Mouse (Mus musculus): ENCODE measurements around the gene Trim9. TPM values are rescaled to one million over a fixed set of nuclear protein-coding genes. Genes with fewer than 3 reads are reported as not detected.

The Trim9 gene
- polyA plus RNA-seq, 1 experiment from 2014 or later: 0.70 TPM

DNA sequence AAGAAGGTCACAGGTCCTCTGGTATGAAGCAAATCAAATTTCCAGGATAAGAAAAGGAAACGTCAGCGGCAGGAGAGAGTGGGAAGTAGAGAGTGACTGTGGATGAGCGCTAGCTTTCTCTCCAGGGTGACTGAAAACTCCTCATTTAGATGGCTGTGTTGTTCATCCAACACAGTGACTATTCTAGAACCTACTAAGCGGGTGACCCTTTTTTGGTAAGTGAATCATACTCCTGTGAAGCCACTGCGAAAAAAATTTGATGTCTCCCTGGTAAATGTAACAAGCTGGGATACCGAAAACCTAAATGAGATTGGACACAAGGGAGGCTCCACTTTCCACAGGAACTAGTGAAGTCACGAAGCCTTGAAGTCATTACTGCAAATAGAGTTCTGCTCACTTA, 39.5 kb downstream of the Trim9 start:
- no peak overlapping the region for H3K9ac ChIP-seq (ENCODE audit: low read depth, low read length)
- 84% methylated on average over 7 of the region's 7 CpGs for WGBS
- no peaks in the 10 kb centered on the region for H3K27me3 ChIP-seq (replicated peaks; ENCODE audit: control insufficient read depth, insufficient read depth, low read length)
- H3K36me3 ChIP-seq (ENCODE audit: control insufficient read depth, insufficient read depth, low read length): no peaks in the 10 kb centered on the region
- ATAC-seq (replicated peaks; ENCODE audit: low FRiP score) (no peak), DNase-seq (ENCODE audit: low spot score) (no peak)
- H3K4me2 ChIP-seq: no peak overlapping the region
- H3K4me3 ChIP-seq (ENCODE audit: low read depth, low read length): no peak overlapping the region
- H3K4me1 ChIP-seq (replicated peaks; ENCODE audit: control insufficient read depth, insufficient read depth, low read length): no peaks in the 10 kb centered on the region; the same call in 1 of the 2 replicates
- no peaks in the 10 kb centered on the region for H3K9me3 ChIP-seq (ENCODE audit: control insufficient read depth, low read length)
- no peak overlapping the region for H3K27ac ChIP-seq (ENCODE audit: low read depth, low read length)

DNA sequence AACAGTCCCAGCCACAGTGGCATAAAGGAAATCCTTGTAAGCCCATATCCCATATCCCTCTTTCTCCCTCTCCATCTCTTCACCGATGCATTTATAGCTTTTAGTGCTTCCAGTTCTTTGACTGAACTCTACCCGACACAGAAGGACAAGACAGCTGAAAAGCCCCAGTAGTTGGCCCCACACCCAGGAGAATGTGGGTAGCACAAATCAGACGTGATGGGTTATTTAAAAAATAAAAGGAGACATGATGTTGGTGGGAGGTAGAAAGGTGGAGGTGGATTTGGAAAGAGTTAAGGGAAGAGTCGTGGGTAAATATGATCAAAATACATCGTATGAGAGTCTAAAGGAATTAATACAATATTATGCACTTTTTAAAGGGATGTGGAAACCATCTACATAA, 40.4 kb downstream of the Trim9 start:
- no peak overlapping the region for H3K4me3 ChIP-seq (ENCODE audit: low read depth, low read length)
- H3K4me1 ChIP-seq (replicated peaks; ENCODE audit: control insufficient read depth, insufficient read depth, low read length): no peaks in the 10 kb centered on the region; the same call in 1 of the 2 replicates
- DNase-seq (ENCODE audit: low spot score) (no peak), ATAC-seq (replicated peaks; ENCODE audit: low FRiP score) (no peak)
- H3K4me2 ChIP-seq: no peak overlapping the region
- H3K36me3 ChIP-seq (ENCODE audit: control insufficient read depth, insufficient read depth, low read length): no peaks in the 10 kb centered on the region
- H3K9me3 ChIP-seq (ENCODE audit: control insufficient read depth, low read length): no peaks in the 10 kb centered on the region
- no peaks in the 10 kb centered on the region for H3K27me3 ChIP-seq (replicated peaks; ENCODE audit: control insufficient read depth, insufficient read depth, low read length)
- 82% methylated on average over 5 of the region's 5 CpGs for WGBS
- H3K9ac ChIP-seq (ENCODE audit: low read depth, low read length): no peak overlapping the region
- no peak overlapping the region for H3K27ac ChIP-seq (ENCODE audit: low read depth, low read length)

DNA sequence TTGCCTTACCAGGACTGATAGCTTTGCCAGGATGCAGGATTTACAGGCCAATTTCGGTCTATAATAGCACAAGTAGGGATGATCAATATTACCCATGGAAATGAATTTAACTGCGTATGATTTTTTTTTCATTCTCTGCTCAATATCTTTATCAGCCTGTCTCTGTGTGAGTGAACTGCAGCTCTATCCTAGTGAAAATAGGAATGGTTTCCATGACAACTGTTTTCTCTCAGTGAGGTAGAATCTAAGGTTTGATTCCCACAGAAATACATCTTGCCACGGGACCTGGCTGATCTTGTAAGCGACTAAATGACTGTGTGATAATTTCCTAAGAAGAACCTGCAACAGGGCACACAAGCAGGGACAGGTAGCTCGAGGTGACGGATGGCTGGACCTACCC, 43.4 kb downstream of the Trim9 start:
- no peaks in the 10 kb centered on the region for H3K27me3 ChIP-seq (replicated peaks; ENCODE audit: control insufficient read depth, insufficient read depth, low read length)
- H3K9me3 ChIP-seq (ENCODE audit: control insufficient read depth, low read length): no peaks in the 10 kb centered on the region
- no peaks in the 10 kb centered on the region; the same call in 1 of the 2 replicates for H3K4me1 ChIP-seq (replicated peaks; ENCODE audit: control insufficient read depth, insufficient read depth, low read length)
- H3K36me3 ChIP-seq (ENCODE audit: control insufficient read depth, insufficient read depth, low read length): no peaks in the 10 kb centered on the region
- no peak overlapping the region for H3K4me2 ChIP-seq
- H3K9ac ChIP-seq (ENCODE audit: low read depth, low read length): no peak overlapping the region
- no peak overlapping the region for H3K4me3 ChIP-seq (ENCODE audit: low read depth, low read length)
- ATAC-seq (replicated peaks; ENCODE audit: low FRiP score) (no peak), DNase-seq (ENCODE audit: low spot score) (no peak)
- 80% methylated on average over 6 of the region's 6 CpGs for WGBS
- no peak overlapping the region for H3K27ac ChIP-seq (ENCODE audit: low read depth, low read length)

DNA sequence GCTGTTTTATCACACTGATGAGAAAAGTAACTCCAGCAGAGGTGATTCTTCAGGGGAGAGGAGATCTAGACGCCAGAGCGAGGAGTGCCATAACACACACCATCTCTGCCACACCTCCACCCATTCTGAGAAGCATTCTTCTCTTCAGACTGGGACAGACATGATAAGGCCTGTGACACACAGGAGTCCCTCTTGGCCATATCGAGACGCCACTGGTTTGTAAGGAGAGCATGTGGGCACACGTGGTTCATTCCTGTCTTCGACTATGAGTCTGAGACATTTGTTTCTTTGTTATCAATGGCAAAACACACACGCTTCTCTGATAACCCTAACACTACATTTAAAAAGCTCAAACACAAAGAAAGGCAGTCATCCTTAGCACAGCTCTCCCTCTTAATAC, 43.9 kb downstream of the Trim9 start:
- WGBS: 47% methylated on average over 7 of the region's 7 CpGs
- no peak for DNase-seq (ENCODE audit: low spot score)

DNA sequence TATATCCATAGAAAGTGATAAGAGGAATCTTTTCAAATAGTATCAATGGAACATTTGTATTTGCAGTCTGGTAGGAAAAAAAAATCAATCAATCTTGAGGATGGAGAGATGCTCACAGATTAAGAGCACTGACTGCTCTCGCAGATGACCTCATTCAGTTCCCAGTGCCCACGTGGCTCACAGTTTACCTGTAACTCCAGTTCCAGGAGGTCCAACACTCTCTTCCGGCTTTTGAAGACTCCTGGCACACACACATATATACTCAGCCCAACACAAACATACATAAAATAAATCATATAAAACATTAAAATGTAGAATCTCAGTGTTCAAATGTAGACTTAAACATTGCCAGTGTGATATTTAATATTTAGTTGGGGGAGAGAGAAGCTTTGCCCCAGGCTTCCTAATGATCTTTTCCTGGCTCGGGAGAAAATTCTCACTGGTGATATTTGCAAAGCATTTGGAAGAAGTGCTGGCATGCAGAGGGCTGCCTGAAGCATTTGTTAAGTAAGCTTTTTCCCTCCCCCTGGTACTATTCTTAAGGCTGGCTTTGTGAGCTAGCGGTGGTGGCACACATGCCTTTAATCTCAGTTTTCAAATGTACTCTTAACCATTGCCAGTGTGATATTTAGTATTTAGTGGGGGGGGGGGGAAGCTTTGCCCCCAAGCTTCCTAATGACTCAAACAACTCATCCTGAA, 45.2 kb downstream of the Trim9 start:
- no peak overlapping the region for H3K4me2 ChIP-seq
- no peaks in the 10 kb centered on the region for H3K9me3 ChIP-seq (ENCODE audit: control insufficient read depth, low read length)
- H3K4me1 ChIP-seq (replicated peaks; ENCODE audit: control insufficient read depth, insufficient read depth, low read length): no peaks in the 10 kb centered on the region; the same call in 1 of the 2 replicates
- H3K36me3 ChIP-seq (ENCODE audit: control insufficient read depth, insufficient read depth, low read length): no peaks in the 10 kb centered on the region
- 72% methylated on average over 5 of the region's 5 CpGs for WGBS
- H3K4me3 ChIP-seq (ENCODE audit: low read depth, low read length): no peak overlapping the region
- no peak overlapping the region for H3K27ac ChIP-seq (ENCODE audit: low read depth, low read length)
- H3K27me3 ChIP-seq (replicated peaks; ENCODE audit: control insufficient read depth, insufficient read depth, low read length): no peaks in the 10 kb centered on the region
- ATAC-seq (replicated peaks; ENCODE audit: low FRiP score) (no peak), DNase-seq (ENCODE audit: low spot score) (no peak)
- no peak overlapping the region for H3K9ac ChIP-seq (ENCODE audit: low read depth, low read length)

More for the DNA sequence above, 43.9 kb downstream of the Trim9 start:
- Histone ChIP-seq H3K4me2 (no peak overlapping the region), H3K27me3 (replicated peaks; ENCODE audit: control insufficient read depth, insufficient read depth, low read length) (no peaks in the 10 kb centered on the region), H3K4me1 (replicated peaks; ENCODE audit: control insufficient read depth, insufficient read depth, low read length) (no peaks in the 10 kb centered on the region; the same call in 1 of the 2 replicates), H3K4me3 (ENCODE audit: low read depth, low read length) (no peak overlapping the region), H3K9ac (ENCODE audit: low read depth, low read length) (no peak overlapping the region), H3K9me3 (ENCODE audit: control insufficient read depth, low read length) (no peaks in the 10 kb centered on the region), H3K36me3 (ENCODE audit: control insufficient read depth, insufficient read depth, low read length) (no peaks in the 10 kb centered on the region), H3K27ac (ENCODE audit: low read depth, low read length) (no peak overlapping the region)
- peak; percentile 96 for ATAC-seq (replicated peaks; ENCODE audit: low FRiP score)

DNA sequence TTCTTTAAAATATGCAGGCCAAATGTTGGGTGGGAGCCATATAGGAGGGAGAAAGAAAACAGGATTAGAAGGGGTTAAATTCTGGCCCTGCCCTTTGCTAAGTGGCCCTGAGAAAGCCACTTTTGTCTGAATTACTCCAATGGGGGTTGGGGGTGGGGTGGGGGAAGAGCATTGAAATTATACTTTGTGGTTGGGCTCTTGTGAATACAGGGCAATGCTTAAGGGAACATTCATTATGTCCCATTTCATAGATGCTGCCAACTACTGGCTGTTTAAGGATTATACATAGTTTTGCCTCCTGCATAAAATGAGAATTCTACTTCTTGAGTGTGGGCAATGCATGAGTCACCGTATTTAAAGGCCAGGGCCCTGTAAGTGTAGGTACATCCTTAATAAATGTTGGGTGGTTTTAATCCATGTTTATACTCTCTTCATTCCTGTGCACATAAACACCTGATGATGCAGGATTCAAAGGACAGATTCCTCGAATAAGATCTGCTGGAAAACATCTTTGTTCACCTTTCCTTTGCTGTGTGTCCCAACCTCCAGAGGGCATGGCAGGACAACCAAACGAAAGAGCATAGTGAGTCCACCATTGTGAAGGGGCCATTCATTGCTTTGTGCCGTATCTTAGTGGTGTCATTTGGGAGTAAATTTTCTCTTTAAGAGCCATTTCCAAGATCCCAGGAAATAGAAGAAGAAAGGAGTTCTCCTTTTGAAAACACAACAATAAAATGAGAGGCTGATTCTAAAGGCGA, 53.3 kb downstream of the Trim9 start:
- Histone ChIP-seq H3K9ac (ENCODE audit: low read depth, low read length) (no peak overlapping the region), H3K36me3 (ENCODE audit: control insufficient read depth, insufficient read depth, low read length) (no peaks in the 10 kb centered on the region)
- ATAC-seq (replicated peaks; ENCODE audit: low FRiP score): no peak

DNA sequence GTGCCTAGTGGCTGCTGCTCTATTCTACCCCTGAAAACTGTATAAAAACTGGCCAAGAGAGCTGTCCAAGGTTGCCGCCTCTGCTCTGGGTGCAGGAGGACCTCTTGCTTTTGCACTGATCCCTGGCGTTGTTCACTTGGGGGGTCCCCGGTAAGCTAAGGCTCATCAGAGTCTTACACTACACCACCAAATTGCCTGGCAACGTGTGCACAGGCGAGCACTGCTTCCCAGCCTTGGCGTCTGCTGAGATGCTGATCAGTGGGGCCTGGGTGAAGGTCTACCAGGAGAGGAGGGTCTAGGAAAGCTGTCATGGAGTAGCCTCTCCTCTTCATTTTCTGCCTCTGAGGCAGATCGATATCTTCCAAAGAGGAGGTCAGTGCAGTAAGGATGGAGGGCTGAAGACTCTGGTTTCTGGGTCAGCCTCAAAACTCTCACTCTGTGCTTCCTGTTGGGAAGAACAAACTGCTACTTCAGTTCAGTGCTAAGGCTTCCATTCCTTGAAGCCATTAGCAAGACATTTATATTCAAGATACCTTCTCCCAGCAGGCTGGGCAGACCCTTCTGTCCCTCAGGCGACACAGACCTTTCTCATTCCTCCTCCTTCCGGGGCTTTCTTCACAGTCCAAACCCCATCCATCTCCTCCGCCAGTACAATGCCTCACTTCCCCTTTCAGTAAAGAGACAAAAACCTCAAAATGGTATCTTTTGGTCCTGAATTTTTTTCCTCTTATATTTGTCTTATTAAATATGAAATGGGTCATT, 54.1 kb downstream of the Trim9 start:
- no peak overlapping the region for H3K9ac ChIP-seq (ENCODE audit: low read depth, low read length)
- ATAC-seq (replicated peaks; ENCODE audit: low FRiP score): no peak
- H3K36me3 ChIP-seq (ENCODE audit: control insufficient read depth, insufficient read depth, low read length): no peaks in the 10 kb centered on the region
- H3K4me3 ChIP-seq (ENCODE audit: low read depth, low read length): no peak overlapping the region
- H3K4me1 ChIP-seq (replicated peaks; ENCODE audit: control insufficient read depth, insufficient read depth, low read length): no peaks in the 10 kb centered on the region
- no peaks in the 10 kb centered on the region for H3K9me3 ChIP-seq (ENCODE audit: control insufficient read depth, low read length)
- no peak overlapping the region for H3K4me2 ChIP-seq
- no peak overlapping the region for H3K27ac ChIP-seq (ENCODE audit: low read depth, low read length)
- H3K27me3 ChIP-seq (replicated peaks; ENCODE audit: control insufficient read depth, insufficient read depth, low read length): no peaks in the 10 kb centered on the region
- 79% methylated on average over 10 of the region's 10 CpGs for WGBS
- DNase-seq (ENCODE audit: low spot score): no peak

More for the DNA sequence above, 53.3 kb downstream of the Trim9 start:
- Histone ChIP-seq H3K4me2 (no peak overlapping the region), H3K4me1 (replicated peaks; ENCODE audit: control insufficient read depth, insufficient read depth, low read length) (no peaks in the 10 kb centered on the region), H3K4me3 (ENCODE audit: low read depth, low read length) (no peak overlapping the region), H3K27me3 (replicated peaks; ENCODE audit: control insufficient read depth, insufficient read depth, low read length) (no peaks in the 10 kb centered on the region), H3K27ac (ENCODE audit: low read depth, low read length) (no peak overlapping the region), H3K9me3 (ENCODE audit: control insufficient read depth, low read length) (no peaks in the 10 kb centered on the region)
- 76% methylated on average over 5 of the region's 5 CpGs for WGBS
- DNase-seq (ENCODE audit: low spot score): no peak

DNA sequence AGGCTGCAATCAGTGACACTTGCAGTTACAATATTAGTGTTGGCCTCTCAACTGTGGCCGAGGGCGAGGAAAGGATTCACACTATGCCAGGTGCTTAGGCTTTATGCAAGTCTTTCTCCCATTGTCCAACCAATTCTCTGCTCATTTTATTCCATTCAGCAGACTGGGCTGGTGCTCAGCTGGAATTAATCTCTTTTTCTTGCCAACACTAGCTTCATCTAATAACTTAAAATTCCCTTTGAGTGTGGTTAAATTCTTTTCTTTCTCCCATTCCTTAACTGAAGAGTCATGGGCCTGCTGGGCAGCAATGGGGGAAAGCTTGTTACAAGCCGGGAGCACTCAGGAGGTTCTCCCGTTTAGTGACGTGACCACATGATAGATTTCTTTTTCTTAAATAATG, 61.9 kb downstream of the Trim9 start:
- DNase-seq (ENCODE audit: low spot score): no peak
- Histone ChIP-seq H3K4me1 (replicated peaks; ENCODE audit: control insufficient read depth, insufficient read depth, low read length) (no peaks in the 10 kb centered on the region), H3K36me3 (ENCODE audit: control insufficient read depth, insufficient read depth, low read length) (no peaks in the 10 kb centered on the region), H3K9ac (ENCODE audit: low read depth, low read length) (no peak overlapping the region), H3K27ac (ENCODE audit: low read depth, low read length) (no peak overlapping the region), H3K4me3 (ENCODE audit: low read depth, low read length) (no peak overlapping the region), H3K9me3 (ENCODE audit: control insufficient read depth, low read length) (no peaks in the 10 kb centered on the region), H3K27me3 (replicated peaks; ENCODE audit: control insufficient read depth, insufficient read depth, low read length) (no peaks in the 10 kb centered on the region), H3K4me2 (no peak overlapping the region)
- no peak for ATAC-seq (replicated peaks; ENCODE audit: low FRiP score)
- WGBS: 86% methylated on average over 5 of the region's 5 CpGs
